Mouse (Mus musculus) skeletal muscle tissue, adult 2 months (tissue): ENCODE results near the gene Evc.

Source experiments
- DNase-seq: peaks from one replicate; pipeline ENCODE4 v3.0.0-alpha.2; 2012; ENCODE audit warnings: low read depth, low spot score

The Evc gene

DNA sequence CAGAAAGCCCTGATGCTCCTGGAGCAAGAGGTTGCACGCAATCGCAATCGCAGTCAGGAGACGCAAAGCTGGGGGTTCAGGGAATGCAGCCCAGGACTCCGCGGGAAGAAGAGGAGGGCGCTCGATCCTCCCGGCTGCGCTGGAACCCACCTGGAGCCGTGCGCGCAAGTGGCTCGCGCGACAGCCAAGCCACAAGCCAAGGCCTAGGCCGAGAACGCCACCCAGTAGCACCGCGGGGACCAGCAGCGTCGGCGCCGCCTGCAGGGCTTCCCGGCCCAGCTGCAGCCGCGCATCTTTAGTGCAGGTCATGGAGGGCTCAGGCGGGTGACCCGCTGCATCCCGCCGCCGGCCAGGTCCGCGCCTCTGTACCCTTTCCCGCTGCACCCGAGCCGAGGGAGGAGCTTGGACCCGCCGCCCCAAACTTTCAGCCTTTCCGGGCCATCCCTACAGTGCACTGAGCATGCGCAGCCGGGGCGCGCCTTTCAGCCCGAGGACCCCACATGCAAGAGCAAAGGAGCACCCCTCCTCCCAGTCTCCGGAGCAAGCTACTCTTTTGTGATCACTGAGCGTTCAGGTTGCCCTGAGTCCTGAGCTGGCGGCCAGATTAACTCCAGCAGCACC, at the start of gene Evc:
Evc (minus strand) TSS at position 410 of the 621 bp plus-strand sequence.
- peak; percentile 40 for DNase-seq

DNA sequence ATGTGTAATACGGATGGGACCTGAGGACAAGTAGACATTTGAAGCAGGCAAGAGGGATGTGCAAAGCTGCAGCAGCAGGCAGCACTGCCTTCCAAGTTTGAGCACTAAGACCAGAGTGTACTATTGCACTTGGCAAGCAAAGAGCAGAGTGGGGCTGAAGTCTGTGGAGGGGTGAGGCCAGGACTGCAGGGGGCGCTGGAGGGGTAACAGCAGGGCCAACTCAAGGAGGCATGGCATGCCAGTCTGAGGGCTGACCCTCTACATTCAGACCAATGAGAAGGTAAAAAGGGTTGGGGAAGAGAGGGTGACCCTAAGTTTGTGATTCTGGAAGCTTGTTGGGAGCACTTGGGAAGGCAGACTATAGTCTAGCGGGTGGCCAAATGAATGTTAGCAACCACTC, 46.9 kb upstream of the Evc start:
- DNase-seq = no peak

DNA sequence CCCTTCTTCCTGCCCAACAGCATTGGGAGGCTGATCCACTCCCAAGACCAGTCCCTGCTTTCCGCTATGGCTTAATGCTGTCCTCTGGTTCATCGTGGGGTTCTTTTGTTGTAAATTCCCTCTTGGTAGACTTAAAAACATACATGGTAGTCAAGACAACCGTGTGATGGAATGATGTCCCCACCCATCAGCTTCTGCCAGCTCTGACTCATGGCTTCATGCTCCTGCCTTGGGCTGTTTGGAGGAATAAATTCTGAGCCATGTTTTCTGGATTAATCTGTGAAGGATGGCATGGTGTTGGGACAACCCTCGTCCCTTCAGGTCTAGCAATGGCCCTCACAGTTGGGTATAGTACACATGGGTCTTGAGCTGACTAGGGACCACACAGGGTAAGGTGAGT, 43.9 kb upstream of the Evc start:
- peak; percentile 34 for DNase-seq

DNA sequence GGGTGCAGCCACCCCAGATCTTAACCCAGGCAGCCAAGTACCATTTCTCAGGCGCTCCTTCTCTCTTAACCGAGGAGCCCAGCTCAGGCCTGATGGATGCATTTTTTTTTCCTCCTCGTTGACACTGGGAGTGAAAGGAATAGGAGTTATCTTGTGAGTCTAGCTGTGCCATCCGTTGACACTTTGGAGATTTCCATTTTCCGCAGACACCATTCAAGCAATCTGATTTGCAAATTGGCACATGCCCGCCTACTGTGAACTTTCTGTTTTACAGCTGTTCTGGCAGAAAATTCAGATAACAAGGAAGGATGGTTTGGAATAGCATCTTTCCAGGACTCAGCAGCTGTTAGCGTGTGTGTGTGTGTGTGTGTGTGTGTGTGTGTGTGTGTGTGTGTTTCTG, 40.7 kb upstream of the Evc start:
- no peak for DNase-seq

DNA sequence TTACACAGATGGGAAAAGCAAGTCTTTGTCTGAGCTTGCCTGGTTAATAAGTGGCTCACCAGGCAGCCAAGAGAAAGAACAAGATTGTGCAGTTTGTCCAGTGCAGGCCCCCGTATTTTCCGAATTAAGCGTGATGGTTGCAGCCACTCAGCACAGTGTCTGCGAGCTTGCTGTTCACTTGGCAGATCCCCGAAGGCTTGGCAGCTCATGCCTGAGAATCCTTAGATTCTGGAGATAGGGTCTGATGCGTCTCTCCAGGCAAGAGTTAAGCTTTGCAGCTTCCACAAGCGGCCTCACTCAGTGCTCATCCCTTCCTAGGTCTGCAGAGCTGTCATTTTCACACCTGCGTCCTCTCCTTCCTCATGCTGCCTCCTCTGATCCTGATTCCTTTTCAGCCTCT, 32.1 kb upstream of the Evc start:
- DNase-seq = no peak

DNA sequence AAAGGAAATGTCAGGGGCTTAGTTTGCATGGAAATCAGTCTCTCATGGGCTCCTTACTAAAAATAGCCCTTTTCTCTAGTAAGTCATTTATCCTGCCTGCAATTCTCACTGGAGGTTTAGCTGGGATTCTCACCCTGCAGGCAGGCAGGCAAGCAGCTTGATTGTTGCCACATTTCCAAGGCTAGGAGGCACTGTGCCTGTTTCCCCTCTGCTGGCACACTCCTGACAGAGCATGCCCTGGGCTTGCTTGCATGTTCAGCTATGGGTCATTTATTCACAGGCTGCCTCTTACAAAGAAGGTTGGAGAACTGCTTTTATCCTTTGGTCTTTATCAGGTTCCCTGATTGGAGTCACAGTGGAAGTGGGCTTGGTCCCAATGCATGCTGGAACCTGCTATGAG, 29.1 kb upstream of the Evc start:
- no peak for DNase-seq

DNA sequence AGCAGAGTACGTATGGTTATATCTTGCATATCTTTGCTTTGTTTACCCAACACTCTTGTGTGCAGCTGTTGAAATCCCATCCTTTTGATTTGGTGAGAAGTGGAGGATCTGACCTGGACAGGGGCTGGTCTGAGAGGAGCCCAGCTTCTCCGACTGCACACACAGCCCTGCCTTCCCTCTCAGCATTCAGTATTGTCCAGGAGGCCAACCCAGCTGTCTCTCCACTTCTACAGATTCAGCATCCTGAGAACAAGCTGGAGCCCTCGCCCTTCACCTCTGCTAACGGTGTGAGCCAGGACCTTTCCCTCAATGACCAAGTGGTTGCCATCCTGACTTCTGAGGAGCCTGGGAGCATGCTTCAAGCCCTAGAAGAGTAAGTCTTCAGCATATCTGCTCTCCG, 26.6 kb upstream of the Evc start:
- no peak for DNase-seq

DNA sequence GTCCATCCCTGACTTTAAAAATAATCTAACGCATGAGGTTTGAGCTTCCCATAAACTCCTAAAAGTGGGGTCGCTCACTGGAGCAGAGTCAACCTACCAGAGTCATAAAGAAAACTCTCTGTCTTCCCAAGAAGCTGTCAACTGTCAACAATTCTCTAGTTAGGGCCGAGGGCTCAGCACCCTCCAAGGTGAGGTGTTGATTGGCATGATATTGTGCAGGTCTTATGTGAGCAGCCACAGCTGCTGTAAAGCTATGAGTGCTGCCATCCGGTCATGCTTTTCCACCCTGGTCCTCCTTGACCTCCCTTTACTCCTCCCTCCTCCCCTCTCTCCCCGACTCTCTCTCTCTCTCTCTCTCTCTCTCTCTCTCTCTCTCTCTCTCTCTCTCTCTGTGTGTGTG, 25.9 kb upstream of the Evc start:
- no peak for DNase-seq

DNA sequence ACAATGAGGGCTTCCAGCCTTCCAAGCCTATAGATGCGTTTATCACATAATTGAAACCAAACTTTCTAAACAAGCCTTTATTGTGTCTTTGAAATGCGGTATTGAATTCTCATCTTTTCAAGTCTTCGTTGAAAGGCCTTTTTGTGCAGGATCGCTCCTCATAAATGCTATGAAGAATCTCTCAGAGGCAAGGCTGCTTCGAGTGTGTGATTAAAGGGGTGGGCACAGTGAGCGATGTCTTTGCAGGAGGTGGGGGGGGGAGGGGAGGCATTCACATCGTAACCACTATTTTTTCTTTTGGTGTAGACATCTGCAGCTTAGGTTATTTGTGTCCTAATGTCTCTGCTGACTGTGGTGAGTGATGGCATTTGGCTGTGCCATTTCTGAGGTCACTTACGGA, 19.3 kb upstream of the Evc start:
- no peak for DNase-seq

DNA sequence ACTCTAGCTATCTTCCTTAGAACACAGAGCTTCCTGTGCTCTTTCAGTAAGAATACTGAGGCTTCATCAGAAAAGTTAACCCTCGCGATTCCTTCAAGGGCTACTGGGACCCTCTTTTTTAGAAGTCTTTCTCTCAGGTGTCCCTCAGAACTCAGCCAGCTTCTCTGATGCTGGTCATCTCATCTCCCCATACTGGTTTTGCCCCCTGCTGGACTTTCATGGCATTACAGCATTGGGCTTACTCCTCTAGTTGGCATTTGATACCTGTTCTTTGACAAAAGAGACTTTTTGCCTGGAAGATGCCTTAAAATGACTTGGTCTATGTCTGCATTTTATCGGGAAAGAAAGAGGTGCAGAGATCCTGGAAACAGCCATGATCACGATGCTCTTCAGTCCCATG, 17.7 kb upstream of the Evc start:
- DNase-seq = peak; percentile 25

DNA sequence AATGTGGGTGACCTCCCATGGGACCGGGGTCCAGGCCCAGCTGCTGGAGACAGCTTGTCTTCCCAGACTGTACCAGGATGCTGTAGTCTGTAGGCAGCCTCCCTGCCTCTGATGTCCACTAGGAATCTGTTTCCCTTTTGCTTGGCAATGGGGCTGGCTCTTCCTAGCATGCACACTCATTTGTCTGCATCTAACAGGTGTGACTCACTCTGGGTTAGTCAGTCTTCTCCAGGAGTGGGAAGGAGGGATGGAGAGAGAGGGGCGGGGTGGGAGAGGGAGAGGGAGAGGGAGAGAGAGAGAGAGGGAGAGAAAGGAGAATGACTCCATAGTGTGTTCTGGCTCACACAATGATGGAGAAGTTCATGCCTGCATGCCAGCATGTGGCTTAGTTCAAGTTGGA, 15.1 kb upstream of the Evc start:
- DNase-seq = no peak

DNA sequence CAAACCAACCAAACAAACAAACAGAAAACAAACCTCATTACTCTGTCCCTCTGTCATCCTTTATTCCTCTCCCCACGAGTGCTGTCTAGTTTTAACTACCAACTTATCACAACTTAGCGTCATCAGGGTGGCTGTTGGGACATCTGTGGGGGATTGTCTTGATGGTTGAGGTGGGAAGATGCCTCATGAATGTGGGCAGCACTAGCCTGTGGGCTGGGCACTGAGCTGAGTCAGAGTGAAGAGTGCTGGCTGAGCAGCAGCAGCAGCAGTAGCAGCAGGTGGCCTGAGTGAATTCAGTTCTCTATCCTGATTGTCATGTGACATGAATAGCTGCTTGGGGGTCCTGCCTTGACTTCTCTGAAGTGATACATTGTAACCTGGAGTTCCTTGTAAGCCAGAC, 7.3 kb upstream of the Evc start:
- no peak for DNase-seq

DNA sequence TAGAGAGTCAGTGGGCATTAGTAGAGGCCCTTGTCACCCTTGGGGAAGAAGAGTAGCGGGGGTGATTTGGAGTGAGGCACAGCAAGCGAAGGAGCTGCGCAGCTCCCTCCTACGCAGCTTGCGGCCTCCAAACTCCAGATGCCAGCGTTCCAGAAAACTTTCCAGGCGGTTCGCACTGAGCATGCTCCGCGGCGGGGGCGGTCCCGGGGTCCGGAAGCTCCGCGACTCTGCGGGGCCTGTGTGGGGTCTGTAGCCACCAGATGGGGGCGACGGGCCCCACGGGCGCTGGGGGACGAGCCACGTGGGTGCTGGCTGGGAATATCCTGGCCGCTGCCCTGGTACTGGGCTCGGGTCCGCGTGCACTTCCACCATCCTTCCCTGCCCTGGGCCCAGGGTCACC, 1.6 kb upstream of the Evc start, which contains the start of gene Evc2:
Evc2 (plus strand) TSS at position 212 of the 400 bp plus-strand sequence.
- DNase-seq = peak; percentile 42

DNA sequence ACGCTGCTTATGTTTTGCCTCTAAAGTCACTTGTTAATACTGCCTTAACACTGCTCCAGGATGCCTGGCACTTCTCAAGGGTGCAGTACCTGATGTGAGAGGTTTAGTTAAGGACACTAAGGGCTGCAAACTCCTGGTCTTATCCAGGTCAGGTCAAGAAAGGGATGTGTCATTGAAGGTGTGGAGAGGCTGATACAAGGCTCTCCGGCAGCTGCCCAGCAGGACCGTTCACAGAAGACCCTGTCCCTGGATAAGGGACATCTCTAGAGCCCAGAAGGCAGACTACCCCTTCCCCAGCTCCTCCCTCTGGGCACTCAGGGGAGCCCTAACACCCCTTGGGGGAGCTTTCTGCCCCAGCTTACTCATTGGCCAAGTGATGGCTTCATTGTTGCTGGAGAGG, 1.0 kb upstream of the Evc start:
- DNase-seq = no peak

DNA sequence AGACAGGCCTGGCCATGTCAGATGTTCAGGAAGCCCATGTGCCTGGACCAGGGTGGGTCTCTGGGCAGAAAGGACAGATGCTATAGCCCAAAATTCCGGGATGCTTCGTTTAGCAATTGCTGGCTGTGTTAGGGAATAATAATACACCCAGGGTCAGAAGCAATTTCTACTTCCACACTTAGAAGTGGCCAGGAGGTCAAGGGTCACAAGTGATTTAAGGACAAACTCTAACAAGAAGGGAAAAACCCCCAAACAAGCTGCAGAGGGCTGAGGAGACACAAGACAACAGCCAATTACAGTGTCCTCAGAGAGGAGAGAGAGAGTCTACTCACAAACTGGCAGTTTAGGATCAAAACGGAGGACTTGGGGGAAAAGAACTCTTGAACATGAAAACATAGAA, 1.6 kb downstream of the Evc start:
- no peak for DNase-seq

DNA sequence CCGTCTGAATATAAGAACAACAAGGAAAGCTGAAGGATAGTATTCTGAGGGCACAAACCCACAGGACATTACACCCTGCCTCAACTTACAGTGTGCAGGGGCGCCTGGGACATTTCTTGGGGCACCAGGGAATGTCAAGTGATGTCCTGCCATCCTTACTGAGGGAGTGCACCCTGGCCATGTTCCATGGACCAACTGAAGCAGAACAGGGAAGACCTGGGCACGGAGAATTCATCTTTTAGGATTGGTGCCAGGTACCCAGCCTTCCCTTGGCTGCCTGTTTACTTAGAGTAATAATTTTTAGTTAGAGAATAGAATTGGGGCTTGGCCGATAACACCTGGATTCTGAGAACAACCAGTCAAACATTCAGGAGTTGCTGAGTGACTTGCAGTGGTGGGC, 4.6 kb downstream of the Evc start:
- DNase-seq = no peak

DNA sequence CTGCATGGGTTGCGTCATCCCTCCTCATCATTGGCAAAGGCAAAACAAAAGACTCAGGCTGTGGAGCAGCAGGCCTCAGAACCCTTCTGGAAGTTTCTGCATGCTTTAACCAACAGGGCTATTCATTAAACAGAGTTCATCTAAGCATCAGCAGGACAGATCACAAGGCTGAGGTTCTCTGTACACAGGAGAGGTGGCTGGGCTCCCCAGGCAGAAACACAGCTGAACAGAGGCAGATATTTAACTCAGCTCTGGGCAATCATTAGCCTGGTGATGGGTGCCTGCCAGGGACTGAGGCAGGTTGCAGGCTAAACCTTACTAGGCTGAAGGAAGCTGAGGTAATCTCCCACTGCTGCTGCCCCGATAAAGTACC, 5.6 kb downstream of the Evc start:
- DNase-seq = no peak

DNA sequence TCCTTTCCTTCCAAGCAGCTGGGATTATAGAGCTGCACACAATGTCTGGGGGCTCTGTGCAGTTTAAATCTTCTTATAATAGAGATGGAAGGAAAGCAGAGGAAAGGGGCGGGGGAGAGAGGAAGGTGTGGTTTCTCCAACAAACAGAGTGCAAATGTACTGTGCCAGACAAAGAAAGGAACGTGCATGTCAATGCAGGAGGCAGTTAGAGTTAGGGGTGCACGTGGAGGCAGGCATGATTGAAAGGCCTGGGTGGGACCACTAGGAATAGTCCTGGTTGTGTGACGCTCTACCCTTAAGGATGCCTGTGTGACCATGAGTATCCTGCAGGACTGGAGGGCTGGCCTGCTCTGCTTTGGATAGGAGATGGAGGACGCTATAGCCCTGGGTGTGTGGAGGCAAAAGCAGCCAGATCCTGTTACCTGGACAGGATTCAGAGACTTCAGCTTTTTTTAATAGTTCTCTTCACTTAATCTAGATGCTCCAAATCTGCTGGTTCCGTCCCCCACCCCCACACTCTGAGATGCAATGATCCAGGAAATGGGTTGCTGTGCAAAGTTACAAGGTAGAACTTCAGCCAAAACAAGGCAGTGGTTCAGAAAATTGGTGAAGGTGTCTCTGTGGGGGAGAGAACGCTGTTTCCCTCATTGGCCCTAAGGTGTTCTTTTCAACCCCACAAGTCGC, 6.1 kb downstream of the Evc start:
- DNase-seq = no peak

DNA sequence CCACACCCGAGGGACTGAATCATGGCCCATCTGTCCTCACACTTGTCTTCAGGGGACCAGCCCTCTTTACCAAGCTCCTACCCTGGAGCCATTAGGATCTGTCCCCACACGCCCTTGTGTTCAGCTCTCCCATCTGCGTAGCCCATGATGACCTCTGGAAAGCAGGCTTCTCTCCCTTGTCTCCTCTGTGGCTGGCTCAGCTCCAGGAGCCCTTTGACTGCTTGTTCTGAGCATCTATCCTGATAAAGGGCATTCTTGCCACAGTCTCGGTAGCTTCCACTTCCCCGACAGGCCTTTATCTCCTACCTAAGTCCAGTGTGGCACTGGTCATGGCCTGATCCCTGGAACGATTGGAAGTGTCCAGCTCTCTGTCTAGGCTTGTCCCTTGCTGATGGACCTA, 10.0 kb downstream of the Evc start:
- DNase-seq = no peak

DNA sequence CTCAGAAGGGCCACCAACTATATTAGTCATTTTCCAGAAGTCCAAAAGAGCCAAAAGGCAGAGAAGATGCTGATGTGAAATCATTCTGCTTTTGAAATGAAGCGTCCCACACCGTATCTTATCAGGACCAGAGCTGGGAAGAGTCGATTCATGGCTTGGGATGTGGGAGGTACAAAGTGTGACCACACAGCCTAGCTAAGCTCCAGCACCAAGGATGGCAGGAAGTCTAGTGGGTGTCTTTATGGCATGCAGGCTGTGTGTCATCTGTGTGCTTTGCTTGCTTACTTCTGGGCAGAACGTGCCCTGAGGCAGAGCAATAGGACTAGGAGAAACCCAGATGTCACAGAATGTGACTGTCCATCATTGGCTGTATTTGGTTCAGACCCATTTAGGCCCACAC, 15.9 kb downstream of the Evc start:
- no peak for DNase-seq

DNA sequence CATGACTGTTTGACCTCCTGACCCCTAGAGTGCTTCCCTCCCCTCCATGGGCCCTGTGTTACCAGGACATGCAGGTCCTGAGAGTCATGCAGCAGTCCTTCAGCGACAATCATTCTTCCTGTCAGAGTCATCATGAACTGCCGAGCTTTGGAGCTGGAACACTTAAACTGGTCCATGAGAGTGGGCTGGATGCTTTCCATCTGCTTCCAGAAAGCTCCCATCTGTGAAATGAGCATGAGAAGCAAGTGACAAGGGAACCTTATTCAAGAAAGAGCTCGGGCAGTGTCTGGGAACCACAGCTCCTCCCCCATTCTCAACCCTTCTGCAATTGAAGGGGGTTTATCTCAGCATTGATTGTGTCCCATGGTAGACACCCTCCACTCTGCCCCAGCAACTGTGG, 16.5 kb downstream of the Evc start:
- DNase-seq = no peak

DNA sequence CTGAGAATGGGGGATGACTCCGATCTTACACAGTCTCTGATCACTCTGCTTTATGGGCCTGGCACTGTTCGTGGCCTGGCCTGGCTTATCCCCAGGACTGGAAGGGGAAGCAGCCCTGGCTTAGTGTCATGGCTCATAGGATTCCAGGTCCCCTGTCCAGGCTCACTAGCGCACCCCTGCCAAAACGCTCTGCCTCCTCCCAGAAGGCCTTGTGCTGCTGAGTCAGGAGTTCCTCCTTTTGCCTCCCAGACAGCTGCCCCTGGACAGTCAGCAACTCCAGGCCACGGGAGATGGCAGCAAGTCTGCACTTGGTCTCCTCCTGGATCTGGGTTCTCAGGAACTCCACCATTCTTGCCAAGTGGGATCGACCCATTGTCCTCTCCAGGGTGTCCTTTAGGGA, 18.0 kb downstream of the Evc start:
- DNase-seq = peak; percentile 71

DNA sequence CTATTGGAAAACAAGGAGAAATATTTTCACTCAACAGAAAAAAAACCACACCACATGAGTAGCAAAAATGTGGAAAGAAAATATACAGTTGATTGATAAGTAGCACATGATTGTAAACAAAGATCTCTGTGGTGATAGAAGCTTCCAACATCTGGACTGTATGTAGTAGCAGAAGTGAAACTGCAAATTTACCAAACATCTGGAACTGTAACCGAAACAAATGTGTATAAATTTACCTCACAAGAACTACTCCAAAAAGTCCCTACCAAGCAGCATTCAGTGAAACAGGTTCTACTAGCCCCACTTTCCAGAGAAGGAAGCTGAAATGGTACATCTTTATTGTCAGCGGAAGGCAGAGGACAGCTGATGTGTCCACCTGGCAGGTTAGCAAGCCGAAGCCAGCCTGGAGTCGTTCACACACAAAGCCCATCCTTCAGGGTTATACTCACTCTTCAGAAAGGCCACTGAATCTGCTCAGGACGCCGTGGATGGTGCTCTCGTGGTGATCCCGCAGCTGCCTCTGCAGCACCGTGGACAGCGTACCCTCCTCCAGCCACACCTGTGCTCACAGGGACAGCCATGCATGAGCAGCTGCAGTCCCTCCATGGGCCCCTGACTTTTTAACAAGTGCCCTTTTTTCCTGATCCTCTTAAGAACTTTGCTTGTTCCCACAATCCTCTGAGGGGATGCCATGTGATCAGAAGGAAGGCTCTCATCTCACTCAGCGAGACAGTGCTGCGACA, 23.5 kb downstream of the Evc start:
- no peak for DNase-seq
